Mouse (Mus musculus): ENCODE measurements around the gene Otulin. TPM values are rescaled to one million over a fixed set of nuclear protein-coding genes. Genes with fewer than 3 reads are reported as not detected.

Otulin gene
- polyA plus RNA-seq, 1 experiment, result 23.9 TPM

DNA sequence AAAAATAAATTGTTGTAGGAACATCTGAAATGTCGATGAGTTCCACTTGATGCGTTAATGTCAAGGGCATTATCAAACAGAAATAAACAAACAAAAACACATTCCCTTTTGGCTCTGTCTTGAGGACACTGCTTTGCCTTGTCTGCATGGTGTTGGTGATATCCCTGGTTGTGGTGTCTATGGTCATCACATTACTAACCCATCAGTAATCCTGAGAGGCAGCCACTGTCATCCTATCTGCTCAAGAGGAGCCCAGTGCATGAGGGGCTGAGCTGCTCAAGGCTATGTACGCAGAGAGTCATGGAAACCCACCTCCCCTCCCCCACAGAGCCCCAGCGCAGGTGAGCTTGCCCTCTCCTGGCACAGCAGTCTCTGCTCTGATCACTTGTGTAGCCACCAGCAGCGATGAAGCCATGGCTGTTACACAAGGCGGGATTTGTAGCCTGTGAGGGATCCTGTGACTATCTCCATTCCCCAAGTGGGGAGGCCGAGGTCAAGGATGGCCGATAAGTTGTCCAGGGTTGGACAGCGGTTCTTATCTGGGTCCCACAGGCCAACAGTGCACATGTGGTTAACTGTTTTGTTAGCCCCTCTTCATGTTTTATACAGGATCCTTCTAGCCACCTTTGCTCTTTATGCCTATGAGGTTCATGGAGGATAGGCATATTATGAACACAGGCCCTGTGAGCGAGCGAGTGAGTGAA lies 133.7 kb downstream of the Otulin start:
- H3K4me1 ChIP-seq (ENCODE audit: control insufficient read depth, insufficient read depth, low read length), result peaks cover 26% of the 10 kb centered on the region
- no peak for TF ChIP-seq CTCF (IDR thresholded peaks at IDR 0.05; ENCODE audit: extremely low read depth, insufficient read depth, low read length)
- no peak for TF ChIP-seq POLR2A (IDR thresholded peaks at IDR 0.05; ENCODE audit: extremely low read depth, insufficient read depth, low read length)
- no peak overlapping the region for H3K27ac ChIP-seq (ENCODE audit: insufficient read depth, low read length)
- H3K4me3 ChIP-seq (ENCODE audit: insufficient read depth, low read length), result no peak overlapping the region

DNA sequence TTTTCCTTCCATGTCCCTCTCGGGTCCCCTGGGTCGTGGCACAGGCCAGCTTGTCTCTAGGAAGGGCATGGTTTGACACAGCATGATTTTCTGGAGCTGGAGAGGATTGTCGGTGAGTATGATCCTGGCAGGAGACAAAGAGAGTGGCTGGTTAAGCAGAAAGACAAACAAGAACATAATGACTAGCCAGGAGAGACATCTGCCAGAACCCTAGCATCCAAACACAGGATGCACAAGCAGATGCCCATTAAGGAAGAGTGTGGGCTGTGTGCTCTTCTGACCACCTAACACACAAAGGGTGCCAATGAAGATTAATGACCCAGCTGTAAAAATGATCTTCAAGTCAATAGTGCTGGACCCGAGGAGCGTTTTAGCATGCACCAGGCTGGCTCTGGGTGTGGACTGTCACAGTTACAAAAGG lies 134.5 kb downstream of the Otulin start:
- TF ChIP-seq POLR2A (IDR thresholded peaks at IDR 0.05; ENCODE audit: extremely low read depth, insufficient read depth, low read length), result no peak
- no peak for TF ChIP-seq CTCF (IDR thresholded peaks at IDR 0.05; ENCODE audit: extremely low read depth, insufficient read depth, low read length)
- Histone ChIP-seq H3K4me3 (ENCODE audit: insufficient read depth, low read length) (no peak overlapping the region), H3K4me1 (ENCODE audit: control insufficient read depth, insufficient read depth, low read length) (peaks cover 23% of the 10 kb centered on the region), H3K27ac (ENCODE audit: insufficient read depth, low read length) (no peak overlapping the region)

DNA sequence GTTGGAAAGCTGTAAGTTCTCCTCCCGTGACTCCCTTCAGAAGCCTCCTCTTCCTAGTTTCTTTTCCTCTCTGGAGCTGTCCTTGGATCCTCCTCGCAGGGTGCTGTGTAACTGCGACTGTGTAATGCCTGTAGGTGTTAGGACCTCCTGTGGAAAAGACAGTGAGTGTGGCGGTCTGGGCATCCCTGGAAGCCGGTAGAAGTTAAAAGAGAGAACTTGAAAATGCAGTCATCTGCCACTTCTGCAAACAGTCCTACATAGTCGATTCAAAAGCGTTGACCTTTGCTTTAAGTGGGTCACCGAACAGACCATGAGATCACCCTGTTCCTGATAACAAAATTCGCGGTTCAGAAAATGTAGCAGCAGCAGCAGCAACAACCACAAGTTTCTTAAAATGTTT lies 137.0 kb downstream of the Otulin start:
- H3K4me1 ChIP-seq (ENCODE audit: control insufficient read depth, insufficient read depth, low read length), result peaks cover 33% of the 10 kb centered on the region

DNA sequence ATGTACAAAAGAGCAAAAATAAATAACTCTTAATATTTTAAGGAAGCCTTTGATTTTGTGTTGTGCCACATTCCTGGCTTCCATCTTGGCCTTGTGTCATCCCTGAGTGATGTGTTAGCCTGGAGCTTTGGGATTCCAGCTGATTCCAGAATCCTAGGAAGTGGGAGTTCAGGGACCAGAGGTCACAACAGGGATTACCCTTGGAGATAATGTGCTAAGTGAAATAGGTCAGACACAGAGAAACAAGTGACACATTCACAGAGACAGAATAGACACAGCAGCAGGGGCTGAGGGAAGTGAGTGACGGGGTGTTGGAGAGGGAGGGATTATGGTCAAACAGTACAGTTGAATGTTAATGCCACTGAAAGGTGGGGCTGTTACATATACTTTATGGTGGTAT lies 137.8 kb downstream of the Otulin start:
- Histone ChIP-seq H3K27ac (ENCODE audit: insufficient read depth, low read length) (no peak overlapping the region), H3K4me1 (ENCODE audit: control insufficient read depth, insufficient read depth, low read length) (peaks cover 36% of the 10 kb centered on the region), H3K4me3 (ENCODE audit: insufficient read depth, low read length) (no peak overlapping the region)
- no peak for TF ChIP-seq POLR2A (IDR thresholded peaks at IDR 0.05; ENCODE audit: extremely low read depth, insufficient read depth, low read length)
- no peak for TF ChIP-seq CTCF (IDR thresholded peaks at IDR 0.05; ENCODE audit: extremely low read depth, insufficient read depth, low read length)

More for the DNA sequence above, 137.0 kb downstream of the Otulin start:
- Histone ChIP-seq H3K4me3 (ENCODE audit: insufficient read depth, low read length) (no peak overlapping the region), H3K27ac (ENCODE audit: insufficient read depth, low read length) (no peak overlapping the region)
- TF ChIP-seq CTCF (IDR thresholded peaks at IDR 0.05; ENCODE audit: extremely low read depth, insufficient read depth, low read length) (no peak), POLR2A (IDR thresholded peaks at IDR 0.05; ENCODE audit: extremely low read depth, insufficient read depth, low read length) (no peak)

Other genes with a start within 250 kb of the Otulin start
- gene Ank, start 164.0 kb downstream of the Otulin start, polyA plus RNA-seq (2012; rRNA removed), result 225 and 231 TPM in 2 replicates
- gene Otulinl, start 50.9 kb upstream of the Otulin start, polyA plus RNA-seq (2012; rRNA removed), result 17.8 and 21.1 TPM in 2 replicates

All from cortical plate, adult 2 months (tissue).